Mouse (Mus musculus): ENCODE data around the gene Ahnak2. TPM values are rescaled to one million over a fixed set of nuclear protein-coding genes. Genes with fewer than 3 reads are reported as not detected.
A peak's percentile ranks its signal among the peaks of the same experiment; 100 is the strongest.

Ahnak2 gene
- polyA plus RNA-seq, 1 experiment from 2014 or later: 3.1 TPM

- Histone ChIP-seq H3K4me3 (ENCODE audit: control insufficient read depth in 1 of 2, insufficient read depth in 1 of 2, low read depth in 1 of 2, low read length in 2 of 2) (peak within 1 kb of the TSS; percentile 78 to 97), H3K4me1 (ENCODE audit: control insufficient read depth in 2 of 2, insufficient read depth in 2 of 2, low read length in 2 of 2) (peaks cover 10 to 29% of the 10 kb centered on the region in 2 experiments), H3K36me3 (ENCODE audit: control insufficient read depth, insufficient read depth, low read length) (peaks cover 38% of the 10 kb centered on the region), H3K9ac (ENCODE audit: low read length) (peak within 1 kb of the TSS; percentile 90), H3K9me3 (ENCODE audit: control insufficient read depth, low read length) (no peaks in the 10 kb centered on the region), H3K27ac (replicated peaks in 1 of 2; ENCODE audit: control insufficient read depth in 1 of 2, insufficient read depth in 1 of 2, low read depth in 2 of 2, low read length in 2 of 2) (peak within 1 kb of the TSS; percentile 86 to 88), H3K27me3 (ENCODE audit: control insufficient read depth, insufficient read depth, low read length) (no peaks in the 10 kb centered on the region), H3K4me2 (ENCODE audit: low read length) (peak within 1 kb of the TSS; percentile 69)
- ATAC-seq (ENCODE audit: insufficient number of reproducible peaks, insufficient read depth, low FRiP score, low read depth): peak; percentile 95
- WGBS: under 1% methylated on average over 70 of the region's 72 CpGs
Measured at GRCm38 (mm10) chr12:112829244-112829864, 26.9 kb upstream of the Ahnak2 start, which contains the start of gene Cdca4. TSS of gene Cdca4 (minus strand) at chr12:112829423.

- ATAC-seq (ENCODE audit: insufficient number of reproducible peaks, insufficient read depth, low FRiP score, low read depth): peak; percentile 85
- under 1% methylated on average over 51 of the region's 51 CpGs for WGBS
- Histone ChIP-seq H3K27me3 (ENCODE audit: control insufficient read depth, insufficient read depth, low read length) (no peaks in the 10 kb centered on the region), H3K36me3 (ENCODE audit: control insufficient read depth, insufficient read depth, low read length) (peaks cover 42% of the 10 kb centered on the region), H3K27ac (replicated peaks in 1 of 2; ENCODE audit: control insufficient read depth in 1 of 2, insufficient read depth in 1 of 2, low read depth in 2 of 2, low read length in 2 of 2) (peak overlapping the region; percentile 86 to 88), H3K4me3 (ENCODE audit: control insufficient read depth in 1 of 2, insufficient read depth in 1 of 2, low read depth in 1 of 2, low read length in 2 of 2) (peak overlapping the region; percentile 78 to 97), H3K4me2 (ENCODE audit: low read length) (peak overlapping the region; percentile 69), H3K4me1 (ENCODE audit: control insufficient read depth in 2 of 2, insufficient read depth in 2 of 2, low read length in 2 of 2) (peaks cover 13 to 36% of the 10 kb centered on the region in 2 experiments), H3K9ac (ENCODE audit: low read length) (peak overlapping the region; percentile 90), H3K9me3 (ENCODE audit: control insufficient read depth, low read length) (no peaks in the 10 kb centered on the region)
Measured at GRCm38 (mm10) chr12:112828501-112829243, 26.2 kb upstream of the Ahnak2 start.

- no peak for ATAC-seq (ENCODE audit: insufficient number of reproducible peaks, insufficient read depth, low FRiP score, low read depth)
- 76% methylated on average over 5 of the region's 5 CpGs for WGBS
- H3K9me3 ChIP-seq (ENCODE audit: control insufficient read depth, low read length): no peaks in the 10 kb centered on the region
- no peak overlapping the region for H3K27ac ChIP-seq (replicated peaks in 1 of 2; ENCODE audit: control insufficient read depth in 1 of 2, insufficient read depth in 1 of 2, low read depth in 2 of 2, low read length in 2 of 2)
- H3K4me1 ChIP-seq (ENCODE audit: control insufficient read depth in 2 of 2, insufficient read depth in 2 of 2, low read length in 2 of 2): peaks cover 28 to 62% of the 10 kb centered on the region in 2 experiments
- H3K27me3 ChIP-seq (ENCODE audit: control insufficient read depth, insufficient read depth, low read length): no peaks in the 10 kb centered on the region
- H3K36me3 ChIP-seq (ENCODE audit: control insufficient read depth, insufficient read depth, low read length): peaks cover 53% of the 10 kb centered on the region
- no peak overlapping the region for H3K9ac ChIP-seq (ENCODE audit: low read length)
- no peak overlapping the region for H3K4me3 ChIP-seq (ENCODE audit: control insufficient read depth in 1 of 2, insufficient read depth in 1 of 2, low read depth in 1 of 2, low read length in 2 of 2)
- H3K4me2 ChIP-seq (ENCODE audit: low read length): no peak overlapping the region
Measured at GRCm38 (mm10) chr12:112825901-112826300, 23.4 kb upstream of the Ahnak2 start.

GRCm38 (mm10) chr12:112823221-112823620 lies 20.8 kb upstream of the Ahnak2 start:
- Histone ChIP-seq H3K4me1 (ENCODE audit: control insufficient read depth in 2 of 2, insufficient read depth in 2 of 2, low read length in 2 of 2) (peaks cover 30 to 61% of the 10 kb centered on the region in 2 experiments), H3K27ac (replicated peaks in 1 of 2; ENCODE audit: control insufficient read depth in 1 of 2, insufficient read depth in 1 of 2, low read depth in 2 of 2, low read length in 2 of 2) (peak overlapping the region; percentile 21 to 24; a peak in 3 of 4 replicates), H3K9ac (ENCODE audit: low read length) (peak overlapping the region; percentile 45), H3K4me3 (ENCODE audit: control insufficient read depth in 1 of 2, insufficient read depth in 1 of 2, low read depth in 1 of 2, low read length in 2 of 2) (no peak overlapping the region), H3K9me3 (ENCODE audit: control insufficient read depth, low read length) (no peaks in the 10 kb centered on the region), H3K36me3 (ENCODE audit: control insufficient read depth, insufficient read depth, low read length) (peaks cover 80% of the 10 kb centered on the region), H3K27me3 (ENCODE audit: control insufficient read depth, insufficient read depth, low read length) (no peaks in the 10 kb centered on the region), H3K4me2 (ENCODE audit: low read length) (no peak overlapping the region)
- 57% methylated on average over 4 of the region's 4 CpGs for WGBS
- ATAC-seq (ENCODE audit: insufficient number of reproducible peaks, insufficient read depth, low FRiP score, low read depth): no peak

- Histone ChIP-seq H3K27me3 (ENCODE audit: control insufficient read depth, insufficient read depth, low read length) (no peaks in the 10 kb centered on the region), H3K9me3 (ENCODE audit: control insufficient read depth, low read length) (no peaks in the 10 kb centered on the region), H3K36me3 (ENCODE audit: control insufficient read depth, insufficient read depth, low read length) (peaks cover 83% of the 10 kb centered on the region), H3K4me2 (ENCODE audit: low read length) (peak overlapping the region; percentile 39; the same call in 1 of the 2 replicates), H3K4me3 (ENCODE audit: control insufficient read depth in 1 of 2, insufficient read depth in 1 of 2, low read depth in 1 of 2, low read length in 2 of 2) (no peak overlapping the region), H3K27ac (replicated peaks in 1 of 2; ENCODE audit: control insufficient read depth in 1 of 2, insufficient read depth in 1 of 2, low read depth in 2 of 2, low read length in 2 of 2) (peak overlapping the region in 1 of 2 experiments; percentile 21; a peak in 2 of 4 replicates), H3K4me1 (ENCODE audit: control insufficient read depth in 2 of 2, insufficient read depth in 2 of 2, low read length in 2 of 2) (peaks cover 27 to 57% of the 10 kb centered on the region in 2 experiments), H3K9ac (ENCODE audit: low read length) (peak overlapping the region; percentile 45; the same call in 1 of the 2 replicates)
- no peak for ATAC-seq (ENCODE audit: insufficient number of reproducible peaks, insufficient read depth, low FRiP score, low read depth)
- WGBS: 70% methylated on average over 2 of the region's 2 CpGs
Measured at GRCm38 (mm10) chr12:112822676-112823075, 20.2 kb upstream of the Ahnak2 start.

GRCm38 (mm10) chr12:112821974-112822373 lies 19.5 kb upstream of the Ahnak2 start:
- Histone ChIP-seq H3K27me3 (ENCODE audit: control insufficient read depth, insufficient read depth, low read length) (no peaks in the 10 kb centered on the region), H3K4me3 (ENCODE audit: control insufficient read depth in 1 of 2, insufficient read depth in 1 of 2, low read depth in 1 of 2, low read length in 2 of 2) (no peak overlapping the region), H3K27ac (replicated peaks in 1 of 2; ENCODE audit: control insufficient read depth in 1 of 2, insufficient read depth in 1 of 2, low read depth in 2 of 2, low read length in 2 of 2) (peak overlapping the region; percentile 54 to 75), H3K9me3 (ENCODE audit: control insufficient read depth, low read length) (no peaks in the 10 kb centered on the region), H3K4me1 (ENCODE audit: control insufficient read depth in 2 of 2, insufficient read depth in 2 of 2, low read length in 2 of 2) (peaks cover 22 to 50% of the 10 kb centered on the region in 2 experiments), H3K4me2 (ENCODE audit: low read length) (peak overlapping the region; percentile 39), H3K36me3 (ENCODE audit: control insufficient read depth, insufficient read depth, low read length) (peaks cover 83% of the 10 kb centered on the region), H3K9ac (ENCODE audit: low read length) (0 out of 2 replicates have a peak overlapping the region, but pooled peaks have one; percentile 19)
- 17% methylated on average over 4 of the region's 4 CpGs for WGBS
- no peak; the same call in 1 of the 2 replicates for ATAC-seq (ENCODE audit: insufficient number of reproducible peaks, insufficient read depth, low FRiP score, low read depth)

- Histone ChIP-seq H3K4me1 (ENCODE audit: control insufficient read depth in 2 of 2, insufficient read depth in 2 of 2, low read length in 2 of 2) (peaks cover 22 to 44% of the 10 kb centered on the region in 2 experiments), H3K4me2 (ENCODE audit: low read length) (peak overlapping the region; percentile 39; the same call in 1 of the 2 replicates), H3K36me3 (ENCODE audit: control insufficient read depth, insufficient read depth, low read length) (peaks cover 81% of the 10 kb centered on the region), H3K9me3 (ENCODE audit: control insufficient read depth, low read length) (no peaks in the 10 kb centered on the region), H3K27me3 (ENCODE audit: control insufficient read depth, insufficient read depth, low read length) (no peaks in the 10 kb centered on the region), H3K9ac (ENCODE audit: low read length) (peak overlapping the region; percentile 34; the same call in 1 of the 2 replicates), H3K27ac (replicated peaks in 1 of 2; ENCODE audit: control insufficient read depth in 1 of 2, insufficient read depth in 1 of 2, low read depth in 2 of 2, low read length in 2 of 2) (peak overlapping the region; percentile 54 to 75; a peak in 3 of 4 replicates), H3K4me3 (ENCODE audit: control insufficient read depth in 1 of 2, insufficient read depth in 1 of 2, low read depth in 1 of 2, low read length in 2 of 2) (no peak overlapping the region)
- ATAC-seq (ENCODE audit: insufficient number of reproducible peaks, insufficient read depth, low FRiP score, low read depth): 0 out of 2 replicates have a peak, but pooled peaks have one; percentile 45
- 17% methylated on average over 1 of the region's 1 CpGs for WGBS
Measured at GRCm38 (mm10) chr12:112821216-112821615, 18.8 kb upstream of the Ahnak2 start.
